ENCODE assay signal across 1 mouse cellular context in the genomic region with DNA sequence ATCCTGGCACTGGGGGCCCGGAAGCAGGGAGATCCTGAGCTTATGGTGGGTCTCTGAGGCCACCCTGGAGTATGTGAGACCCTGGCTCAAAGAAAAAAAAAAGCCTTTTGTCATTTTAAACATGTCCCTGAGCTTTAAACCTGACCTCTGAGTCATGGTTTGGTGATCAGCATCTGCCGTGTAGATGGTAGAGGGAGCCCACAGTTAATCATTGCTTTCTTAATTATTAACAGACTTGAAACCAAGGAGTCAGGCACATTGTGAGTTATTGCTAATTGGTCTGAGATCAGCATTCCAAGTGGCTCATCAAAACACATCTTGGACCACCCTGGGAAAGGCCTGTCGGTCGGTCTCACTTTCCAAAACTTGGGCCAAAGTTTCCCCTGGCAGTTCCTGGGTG.
TF ChIP-seq lines count a peak whose summit lies in the region.

No protein-coding gene starts in this region.

TF ChIP-seq in ES-E14, 5 proteins besides CTCF, POLR2A, EP300 and RAD21:
- peak; percentile 44; the same call in 1 of the 2 replicates for TF ChIP-seq ZNF384 (IDR thresholded peaks at IDR 0.05; ENCODE audit: low read depth, low read length)
- no peak for TF ChIP-seq CHD2 (IDR thresholded peaks at IDR 0.05; ENCODE audit: low read depth, low read length)
TF ChIP-seq in ES-E14: peak in this region for 1.
